Mouse (Mus musculus): ENCODE data around the gene Hcar1.

The Hcar1 gene

GRCm38 (mm10) chr5:123879928-123880327 is at the start of gene Hcar1:
Hcar1 (minus strand) TSS chr5:123880020.
- DNase-seq (ENCODE audit: low read depth, low spot score), result no peak

GRCm38 (mm10) chr5:123927118-123927517 is 47.3 kb upstream of the Hcar1 start, which contains the start of gene Gm43518:
Gm43518 (plus strand) TSS chr5:123927418.
- no peak for DNase-seq (ENCODE audit: low read depth, low spot score)

- no peak for DNase-seq (ENCODE audit: low read depth, low spot score)
Observed at GRCm38 (mm10) chr5:123922112-123922511, 42.3 kb upstream of the Hcar1 start.

DNA sequence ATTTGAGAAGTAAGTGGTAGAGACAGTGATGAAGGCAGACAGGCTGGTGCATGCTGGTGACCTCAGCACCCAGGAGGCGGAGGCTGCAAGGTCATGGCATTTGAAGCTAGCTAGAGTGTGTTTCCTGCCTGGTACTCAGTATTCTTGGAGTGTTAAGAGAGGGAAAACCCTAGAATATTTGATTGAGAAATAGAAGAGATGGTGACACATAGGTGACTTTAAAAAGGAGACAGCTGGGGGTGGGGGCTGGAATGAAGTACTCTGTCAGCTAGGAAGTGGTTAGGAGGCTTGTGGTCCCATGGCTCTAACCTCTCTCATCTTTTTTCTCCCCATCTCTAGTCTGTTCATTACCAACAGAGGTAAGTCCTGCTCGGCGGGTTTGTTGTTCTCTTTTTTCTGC is 35.0 kb upstream of the Hcar1 start:
- DNase-seq (ENCODE audit: low read depth, low spot score), result no peak

DNA sequence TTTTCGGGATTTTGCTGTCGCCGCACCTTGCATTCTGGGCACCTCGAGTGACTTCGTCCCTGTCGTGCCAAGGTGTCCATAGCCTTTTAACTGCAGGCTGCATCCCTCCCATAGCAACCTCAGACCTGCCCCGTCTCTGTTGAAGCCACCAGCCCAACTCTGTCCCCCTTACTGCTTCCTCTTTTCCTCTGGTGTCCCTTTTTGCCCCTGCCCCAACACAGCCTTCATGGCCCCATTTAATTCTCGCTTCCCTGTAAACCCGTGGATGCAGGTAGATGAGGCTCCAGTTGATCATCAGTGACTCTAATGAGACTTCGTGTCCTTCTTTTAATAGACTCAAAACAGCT is 27.8 kb upstream of the Hcar1 start:
- DNase-seq (ENCODE audit: low read depth, low spot score), result no peak

DNA sequence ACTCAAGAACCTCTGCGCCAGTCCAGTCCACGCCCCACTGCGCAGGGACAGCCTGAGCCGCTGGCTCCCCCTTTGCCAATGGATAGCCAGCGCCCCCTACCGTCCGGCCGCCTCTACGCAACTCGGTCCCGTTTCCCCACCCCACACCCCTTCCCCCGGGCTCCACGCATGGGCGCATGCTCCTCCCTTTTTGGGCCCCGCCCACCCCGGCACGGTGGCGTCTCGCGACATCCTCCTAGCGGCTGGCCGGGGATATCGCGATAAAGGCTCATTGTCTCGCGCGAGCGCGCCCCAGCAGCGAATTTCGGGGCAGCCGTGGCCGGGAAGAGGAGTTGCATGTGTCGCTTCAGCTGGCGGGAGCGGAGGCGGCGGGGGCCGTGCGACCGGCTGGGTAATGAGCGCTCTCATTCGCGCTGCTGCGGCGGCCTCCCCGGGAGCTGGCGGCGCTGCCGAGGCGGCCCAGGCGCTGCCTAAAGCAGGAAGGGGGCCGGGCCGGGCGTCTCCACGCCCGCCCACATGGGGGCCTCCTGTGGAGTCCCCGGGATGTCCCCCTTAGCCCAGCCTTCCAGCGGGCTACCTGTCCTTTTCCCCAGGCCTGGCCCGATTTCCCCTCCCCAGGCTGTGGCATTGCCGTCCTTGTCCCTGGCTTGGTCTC is 27.3 kb upstream of the Hcar1 start, which contains the start of gene Denr:
Gene Denr (plus strand): TSS at position 200 of the 655 bp plus-strand sequence.
- peak; percentile 95 for DNase-seq (ENCODE audit: low read depth, low spot score)

DNA sequence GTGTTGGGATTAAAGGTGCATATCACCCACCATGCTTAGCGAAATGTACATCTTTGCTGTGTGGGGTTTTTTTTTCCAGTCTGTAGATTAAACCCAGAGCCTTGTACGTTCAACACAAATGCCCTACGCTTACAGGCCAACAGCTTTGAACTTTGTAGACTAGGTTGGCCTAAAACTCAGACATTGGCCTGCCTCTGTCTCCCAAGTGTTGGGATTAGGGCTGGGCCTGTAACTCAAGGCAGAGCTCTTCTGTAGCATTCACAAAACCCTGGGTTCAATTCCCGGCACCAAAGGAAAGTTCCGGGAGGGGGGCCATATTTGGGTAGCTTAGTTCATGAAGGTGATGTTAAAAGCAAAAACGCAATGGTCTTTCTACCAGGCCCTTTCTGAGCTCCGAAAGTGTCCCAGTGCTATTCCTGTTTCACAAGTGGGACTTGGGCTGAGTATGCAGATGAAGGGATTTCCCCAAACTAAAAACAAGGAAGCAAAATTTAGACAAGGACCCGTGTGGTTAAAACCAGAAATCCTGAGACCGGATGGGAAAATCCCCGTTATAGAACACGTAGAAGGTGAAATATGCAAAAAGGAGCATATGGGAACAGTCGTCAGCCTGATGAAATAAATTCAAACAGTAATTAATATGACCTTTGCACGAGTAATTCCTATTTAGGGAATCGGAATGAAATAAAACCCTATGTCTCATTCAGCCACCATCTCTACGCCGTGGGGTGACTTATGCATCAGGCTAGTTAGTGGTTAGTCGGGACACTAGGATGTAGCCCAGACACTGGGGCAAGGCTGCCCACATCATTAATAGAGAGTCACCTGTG is 26.5 kb upstream of the Hcar1 start:
- peak; percentile 54 for DNase-seq (ENCODE audit: low read depth, low spot score)

GRCm38 (mm10) chr5:123904059-123904672 is 24.3 kb upstream of the Hcar1 start:
- no peak for DNase-seq (ENCODE audit: low read depth, low spot score)

DNA sequence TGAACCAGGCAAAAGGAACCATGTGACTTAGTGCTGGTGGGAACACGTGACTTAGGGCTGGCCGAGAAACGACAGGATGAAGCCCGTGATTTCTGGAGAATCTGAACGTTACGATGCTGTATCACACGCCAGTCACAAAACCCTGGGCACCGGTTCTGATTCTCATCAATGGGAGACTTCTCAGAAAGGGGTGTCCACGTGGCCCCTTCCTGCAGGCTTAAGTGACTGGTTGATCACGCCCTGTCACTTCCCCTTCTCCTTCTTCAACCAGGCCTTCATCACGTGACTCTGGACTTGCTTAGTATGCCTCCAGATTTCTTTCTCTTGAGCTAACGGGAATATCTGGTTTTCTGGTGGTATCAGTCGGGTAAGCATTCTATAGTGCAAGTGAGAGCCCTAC is 17.5 kb upstream of the Hcar1 start:
- DNase-seq (ENCODE audit: low read depth, low spot score), result no peak

- DNase-seq (ENCODE audit: low read depth, low spot score), result no peak
Observed at GRCm38 (mm10) chr5:123896395-123896794, 16.6 kb upstream of the Hcar1 start.

GRCm38 (mm10) chr5:123893520-123893919 is 13.7 kb upstream of the Hcar1 start:
- DNase-seq (ENCODE audit: low read depth, low spot score), result no peak

GRCm38 (mm10) chr5:123891669-123892068 is 11.8 kb upstream of the Hcar1 start:
- DNase-seq (ENCODE audit: low read depth, low spot score), result peak; percentile 25

DNA sequence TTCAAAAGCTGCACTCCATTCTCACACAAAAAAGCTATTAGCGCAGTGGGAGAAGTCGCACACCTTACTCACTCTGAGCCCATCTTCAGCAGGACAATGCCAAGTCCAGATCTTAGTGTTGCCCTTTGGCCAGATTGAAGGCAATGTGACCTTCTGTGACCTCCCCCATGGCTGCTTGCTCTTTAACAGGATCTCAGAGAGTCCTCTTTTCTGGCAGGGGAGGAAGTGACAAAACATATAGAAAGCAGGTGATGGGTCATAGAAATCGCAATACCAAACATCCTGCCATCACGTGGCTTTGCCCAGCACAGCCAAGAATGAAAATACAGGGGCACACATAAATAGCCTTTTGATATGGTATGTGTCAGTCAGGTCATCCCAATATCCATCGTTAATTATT is 11.2 kb upstream of the Hcar1 start:
- no peak for DNase-seq (ENCODE audit: low read depth, low spot score)

GRCm38 (mm10) chr5:123890312-123890711 is 10.5 kb upstream of the Hcar1 start:
- no peak for DNase-seq (ENCODE audit: low read depth, low spot score)

- no peak for DNase-seq (ENCODE audit: low read depth, low spot score)
Observed at GRCm38 (mm10) chr5:123886365-123886764, 6.5 kb upstream of the Hcar1 start.

DNA sequence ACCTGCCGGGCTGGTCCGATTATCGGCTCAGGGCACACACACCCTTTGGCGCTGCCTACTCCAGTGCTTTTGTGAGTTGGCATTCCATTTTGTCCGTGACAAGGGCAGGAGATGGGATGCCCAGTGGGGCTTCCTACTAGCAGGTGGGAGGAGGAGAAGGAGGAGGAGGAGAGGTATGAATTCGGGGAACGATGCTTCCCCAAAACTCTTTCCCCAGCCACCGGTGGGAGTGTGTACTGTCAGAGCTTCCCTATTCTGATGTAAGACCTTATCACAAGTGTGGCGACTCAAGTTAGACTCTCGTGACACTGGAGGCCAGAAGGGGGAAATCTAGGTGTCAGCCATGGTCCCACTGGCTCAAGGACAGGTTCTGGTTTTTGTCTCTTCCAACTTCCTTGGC is 4.5 kb upstream of the Hcar1 start:
- no peak for DNase-seq (ENCODE audit: low read depth, low spot score)

DNA sequence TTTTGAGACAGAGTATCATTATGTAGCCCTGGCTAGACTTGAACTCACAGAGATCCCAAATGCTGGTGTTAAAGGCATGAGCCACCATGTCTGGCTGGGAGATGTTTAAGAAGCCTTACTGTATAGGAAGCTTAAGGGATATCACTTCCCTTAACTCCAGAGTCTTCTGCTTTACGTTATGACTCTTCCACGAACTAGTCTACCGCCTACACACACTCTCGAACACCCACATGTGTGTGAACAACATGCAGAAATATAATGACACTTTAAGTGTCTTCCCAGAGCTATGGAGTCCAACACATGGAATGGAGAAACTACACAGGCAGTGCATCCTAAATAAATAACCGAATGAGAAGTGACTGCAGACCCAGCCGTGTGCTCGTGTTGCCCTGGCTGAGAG is 4.1 kb upstream of the Hcar1 start:
- no peak for DNase-seq (ENCODE audit: low read depth, low spot score)

- no peak for DNase-seq (ENCODE audit: low read depth, low spot score)
Observed at GRCm38 (mm10) chr5:123880778-123881177, 958 bp upstream of the Hcar1 start.

DNA sequence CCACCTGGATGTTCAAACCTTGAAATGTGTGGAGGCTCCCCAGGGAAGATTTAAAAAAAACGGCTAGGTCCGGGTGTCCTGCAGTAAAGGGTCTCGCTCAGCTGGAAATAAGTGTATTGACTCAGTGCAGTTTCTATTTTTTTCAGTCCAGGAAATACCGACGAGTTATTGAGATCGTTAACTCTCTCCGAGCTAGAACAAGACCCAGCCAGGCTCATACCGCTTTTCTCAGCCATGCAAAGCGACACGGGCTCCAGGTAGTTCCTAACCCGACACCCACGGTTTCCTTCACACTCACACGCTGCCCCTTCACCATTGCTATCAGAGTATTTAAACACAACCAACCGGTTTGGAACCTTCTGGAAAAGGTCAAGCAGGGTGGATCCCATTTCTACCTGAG is 1.8 kb downstream of the Hcar1 start:
- no peak for DNase-seq (ENCODE audit: low read depth, low spot score)

GRCm38 (mm10) chr5:123874177-123874576 is 5.6 kb downstream of the Hcar1 start:
- DNase-seq (ENCODE audit: low read depth, low spot score), result no peak

- DNase-seq (ENCODE audit: low read depth, low spot score), result no peak
Observed at GRCm38 (mm10) chr5:123869615-123870014, 10.2 kb downstream of the Hcar1 start.

- DNase-seq (ENCODE audit: low read depth, low spot score), result no peak
Observed at GRCm38 (mm10) chr5:123866457-123866856, 13.4 kb downstream of the Hcar1 start.

- DNase-seq (ENCODE audit: low read depth, low spot score), result no peak
Observed at GRCm38 (mm10) chr5:123865365-123865764, 14.5 kb downstream of the Hcar1 start, which contains the start of gene Hcar2. Hcar2 (minus strand) TSS chr5:123865499.

Measured in 3T3-L1 (cell line).